Mouse (Mus musculus): ENCODE data around the gene Esrrg.

Gene Esrrg

GRCm38 (mm10) chr1:187899541-187899940, 290.9 kb downstream of the Esrrg start:
- no peak for DNase-seq (ENCODE audit: extremely low read depth, low read depth, low spot score)

GRCm38 (mm10) chr1:187900756-187901155, 292.2 kb downstream of the Esrrg start:
- DNase-seq (ENCODE audit: extremely low read depth, low read depth, low spot score), result no peak

- DNase-seq (ENCODE audit: extremely low read depth, low read depth, low spot score), result no peak
Measured at GRCm38 (mm10) chr1:187902176-187902575, 293.6 kb downstream of the Esrrg start.

GRCm38 (mm10) chr1:187904731-187905130, 296.1 kb downstream of the Esrrg start:
- DNase-seq (ENCODE audit: extremely low read depth, low read depth, low spot score), result peak; percentile 31

GRCm38 (mm10) chr1:187907407-187907806, 298.8 kb downstream of the Esrrg start:
- no peak for DNase-seq (ENCODE audit: extremely low read depth, low read depth, low spot score)

- DNase-seq (ENCODE audit: extremely low read depth, low read depth, low spot score), result no peak
Measured at GRCm38 (mm10) chr1:187907871-187908270, 299.3 kb downstream of the Esrrg start.

GRCm38 (mm10) chr1:187910718-187911117, 302.1 kb downstream of the Esrrg start:
- DNase-seq (ENCODE audit: extremely low read depth, low read depth, low spot score), result no peak

- no peak for DNase-seq (ENCODE audit: extremely low read depth, low read depth, low spot score)
Measured at GRCm38 (mm10) chr1:187911201-187911600, 302.6 kb downstream of the Esrrg start.

GRCm38 (mm10) chr1:187918303-187918702, 309.7 kb downstream of the Esrrg start:
- DNase-seq (ENCODE audit: extremely low read depth, low read depth, low spot score), result no peak

- no peak for DNase-seq (ENCODE audit: extremely low read depth, low read depth, low spot score)
Measured at GRCm38 (mm10) chr1:187918939-187919338, 310.3 kb downstream of the Esrrg start.

GRCm38 (mm10) chr1:187920156-187920777, 311.7 kb downstream of the Esrrg start:
- DNase-seq (ENCODE audit: extremely low read depth, low read depth, low spot score), result no peak

GRCm38 (mm10) chr1:187931146-187931545, 322.6 kb downstream of the Esrrg start:
- no peak for DNase-seq (ENCODE audit: extremely low read depth, low read depth, low spot score)

- no peak for DNase-seq (ENCODE audit: extremely low read depth, low read depth, low spot score)
Measured at GRCm38 (mm10) chr1:187938652-187939051, 330.1 kb downstream of the Esrrg start.

- no peak for DNase-seq (ENCODE audit: extremely low read depth, low read depth, low spot score)
Measured at GRCm38 (mm10) chr1:187939078-187939477, 330.5 kb downstream of the Esrrg start.

- DNase-seq (ENCODE audit: extremely low read depth, low read depth, low spot score), result no peak
Measured at GRCm38 (mm10) chr1:187951506-187951905, 342.9 kb downstream of the Esrrg start.

- DNase-seq (ENCODE audit: extremely low read depth, low read depth, low spot score), result no peak
Measured at GRCm38 (mm10) chr1:187956702-187957101, 348.1 kb downstream of the Esrrg start.

GRCm38 (mm10) chr1:187959192-187959591, 350.6 kb downstream of the Esrrg start:
- no peak for DNase-seq (ENCODE audit: extremely low read depth, low read depth, low spot score)

- no peak for DNase-seq (ENCODE audit: extremely low read depth, low read depth, low spot score)
Measured at GRCm38 (mm10) chr1:187961452-187961851, 352.9 kb downstream of the Esrrg start.

GRCm38 (mm10) chr1:187964829-187965760, 356.5 kb downstream of the Esrrg start:
- DNase-seq (ENCODE audit: extremely low read depth, low read depth, low spot score), result no peak

GRCm38 (mm10) chr1:187965921-187966320, 357.3 kb downstream of the Esrrg start:
- DNase-seq (ENCODE audit: extremely low read depth, low read depth, low spot score), result no peak

- DNase-seq (ENCODE audit: extremely low read depth, low read depth, low spot score), result no peak
Measured at GRCm38 (mm10) chr1:187968379-187968778, 359.8 kb downstream of the Esrrg start.

GRCm38 (mm10) chr1:187969491-187969890, 360.9 kb downstream of the Esrrg start:
- DNase-seq (ENCODE audit: extremely low read depth, low read depth, low spot score), result no peak
